Mouse (Mus musculus) liver, embryonic 11.5 days (tissue): ENCODE measurements around the gene Lpxn. TPM values are rescaled to one million over a fixed set of nuclear protein-coding genes. Genes with fewer than 3 reads are reported as not detected.
A peak's percentile ranks its signal among the peaks of the same experiment; 100 is the strongest.

Source experiments
- ATAC-seq: fragments of 200-750 bp; cut with Nextera tagmentation; replicated peaks from 2 replicates; pipeline ENCODE4 v1.8.0; 2017; ENCODE audit warnings: moderate number of reproducible peaks, mild to moderate bottlenecking, moderate TSS enrichment, moderate library complexity; ENCODE audit not compliant: low FRiP score
- DNase-seq: peaks from one replicate; pipeline ENCODE4 v3.0.0-alpha.2; 2017; ENCODE audit warnings: low spot score
- H3K27ac ChIP-seq: fragments of 300-500 bp; sonication (generic); 2 replicates; pipeline ENCODE4 v1.5.1; 2014; ENCODE audit warnings: mild to moderate bottlenecking, low read depth, low read length, control low read depth
- H3K27me3 ChIP-seq: fragments of 300-500 bp; sonication (generic); replicated peaks from 2 replicates; pipeline ENCODE4 v1.6.1; 2014; ENCODE audit warnings: low read length, mixed read lengths; ENCODE audit not compliant: control insufficient read depth, insufficient read depth
- H3K36me3 ChIP-seq: fragments of 300-500 bp; sonication (generic); 2 replicates; pipeline ENCODE4 v1.6.1; 2014; ENCODE audit warnings: mild to moderate bottlenecking, low read length, moderate library complexity, mixed read lengths; ENCODE audit not compliant: control insufficient read depth, insufficient read depth
- H3K4me1 ChIP-seq: fragments of 300-500 bp; sonication (generic); replicated peaks from 2 replicates; pipeline ENCODE4 v1.6.1; 2014; ENCODE audit warnings: low read length, mixed read lengths; ENCODE audit not compliant: control insufficient read depth, insufficient read depth
- H3K4me2 ChIP-seq: fragments of 300-500 bp; sonication (generic); 2 replicates; pipeline ENCODE4 v1.6.1; 2014; ENCODE audit warnings: mild to moderate bottlenecking, control low read depth, moderate library complexity
- H3K4me3 ChIP-seq: fragments of 300-500 bp; sonication (generic); 2 replicates; pipeline ENCODE4 v1.5.1; 2014; ENCODE audit warnings: low read depth, low read length, control low read depth
- H3K9ac ChIP-seq: fragments of 300-500 bp; sonication (generic); 2 replicates; pipeline ENCODE4 v1.6.1; 2014; ENCODE audit warnings: low read depth, low read length, control low read depth
- H3K9me3 ChIP-seq: fragments of 300-500 bp; sonication (generic); 2 replicates; pipeline ENCODE4 v1.6.1; 2016; ENCODE audit warnings: low read length, inconsistent platforms, mixed read lengths; ENCODE audit not compliant: control insufficient read depth
- WGBS: fragments of 180-500 bp; shearing (Covaris S2); extraction: QIAGEN DNeasy Blood & Tissue Kit; methylation state at CpG from one replicate; pipeline ENCODE4 v1.1.7; 2014; 5-methylcytosine and 5-hydroxymethylcytosine counted together
- polyA plus RNA-seq: library from polyadenylated mRNA; unstranded; fragments of >200 nt; fragmentation: Nextera tagmentation; extraction: Ambion mirVana; gene quantifications from 2 replicates; pipeline ENCODE4 v1.2.1, GENCODE M21; 2014

Lpxn gene
- 1.5 and 2.1 TPM in 2 replicates for polyA plus RNA-seq

GRCm38 (mm10) chr19:12795511-12796327 lies at the start of gene Lpxn, which contains the start of gene Zfp91:
TSS of gene Lpxn (plus strand) at chr19:12796193.
TSS of gene Zfp91 (minus strand) at chr19:12796126.
- H3K9ac ChIP-seq, result peak within 1 kb of the TSS; percentile 99
- peak; percentile 93 for DNase-seq
- H3K27ac ChIP-seq, result peak within 1 kb of the TSS; percentile 99
- H3K4me3 ChIP-seq, result peak within 1 kb of the TSS; percentile 92
- H3K4me1 ChIP-seq, result peaks cover 6% of the 10 kb centered on the region; the same call in 1 of the 2 replicates
- H3K27me3 ChIP-seq, result no peaks in the 10 kb centered on the region
- ATAC-seq, result peak; percentile 88
- WGBS, result under 1% methylated on average over 65 of the region's 76 CpGs
- H3K36me3 ChIP-seq, result no peaks in the 10 kb centered on the region
- H3K4me2 ChIP-seq, result peak within 1 kb of the TSS; percentile 82
- H3K9me3 ChIP-seq, result no peaks in the 10 kb centered on the region

GRCm38 (mm10) chr19:12756286-12756685 lies 39.7 kb upstream of the Lpxn start:
- WGBS, result 77% methylated on average over 3 of the region's 3 CpGs
- no peaks in the 10 kb centered on the region for H3K36me3 ChIP-seq
- H3K4me2 ChIP-seq, result no peak overlapping the region
- DNase-seq (no peak), ATAC-seq (no peak)
- no peak overlapping the region for H3K9ac ChIP-seq
- H3K9me3 ChIP-seq, result no peaks in the 10 kb centered on the region
- no peak overlapping the region for H3K4me3 ChIP-seq
- no peak overlapping the region for H3K27ac ChIP-seq
- no peaks in the 10 kb centered on the region for H3K27me3 ChIP-seq
- no peaks in the 10 kb centered on the region for H3K4me1 ChIP-seq

GRCm38 (mm10) chr19:12758936-12759478 lies 37.0 kb upstream of the Lpxn start:
- Histone ChIP-seq H3K4me3 (no peak overlapping the region), H3K9ac (no peak overlapping the region), H3K4me1 (no peaks in the 10 kb centered on the region), H3K27ac (no peak overlapping the region), H3K9me3 (no peaks in the 10 kb centered on the region), H3K27me3 (no peaks in the 10 kb centered on the region), H3K4me2 (no peak overlapping the region), H3K36me3 (peaks cover 4% of the 10 kb centered on the region)
- 64% methylated on average over 1 of the region's 1 CpGs for WGBS
- no peak for DNase-seq
- no peak for ATAC-seq

GRCm38 (mm10) chr19:12759656-12760055 lies 36.3 kb upstream of the Lpxn start:
- Histone ChIP-seq H3K27me3 (no peaks in the 10 kb centered on the region), H3K4me3 (no peak overlapping the region), H3K36me3 (peaks cover 6% of the 10 kb centered on the region), H3K4me1 (no peaks in the 10 kb centered on the region), H3K9ac (no peak overlapping the region), H3K4me2 (no peak overlapping the region), H3K27ac (no peak overlapping the region), H3K9me3 (no peaks in the 10 kb centered on the region)
- 81% methylated on average over 2 of the region's 2 CpGs for WGBS
- DNase-seq (no peak), ATAC-seq (no peak)

- 58% methylated on average over 2 of the region's 2 CpGs for WGBS
- no peak for ATAC-seq
These were observed 33.5 kb upstream of the Lpxn start for GRCm38 (mm10) chr19:12762212-12763130.

GRCm38 (mm10) chr19:12765308-12765707 lies 30.7 kb upstream of the Lpxn start, which contains the start of gene Cntf:
TSS of gene Cntf (minus strand) at chr19:12765632.
- H3K9me3 ChIP-seq, result no peaks in the 10 kb centered on the region
- no peak within 1 kb of the TSS for H3K4me2 ChIP-seq
- DNase-seq (no peak), ATAC-seq (no peak)
- H3K36me3 ChIP-seq, result peaks cover 25% of the 10 kb centered on the region
- H3K9ac ChIP-seq, result no peak within 1 kb of the TSS
- 67% methylated on average over 7 of the region's 7 CpGs for WGBS
- no peaks in the 10 kb centered on the region for H3K4me1 ChIP-seq
- H3K4me3 ChIP-seq, result no peak within 1 kb of the TSS
- H3K27ac ChIP-seq, result no peak within 1 kb of the TSS
- H3K27me3 ChIP-seq, result no peaks in the 10 kb centered on the region

More at GRCm38 (mm10) chr19:12762212-12763130, 33.5 kb upstream of the Lpxn start:
- Histone ChIP-seq H3K9ac (no peak overlapping the region), H3K9me3 (no peaks in the 10 kb centered on the region), H3K4me2 (no peak overlapping the region), H3K27me3 (no peaks in the 10 kb centered on the region), H3K4me3 (no peak overlapping the region), H3K27ac (no peak overlapping the region), H3K4me1 (no peaks in the 10 kb centered on the region), H3K36me3 (peaks cover 9% of the 10 kb centered on the region)
- no peak for DNase-seq

GRCm38 (mm10) chr19:12770888-12771287 lies 25.1 kb upstream of the Lpxn start:
- Histone ChIP-seq H3K4me1 (no peaks in the 10 kb centered on the region), H3K36me3 (peaks cover 27% of the 10 kb centered on the region), H3K27ac (no peak overlapping the region), H3K9me3 (no peaks in the 10 kb centered on the region), H3K4me2 (no peak overlapping the region), H3K27me3 (no peaks in the 10 kb centered on the region), H3K9ac (no peak overlapping the region), H3K4me3 (no peak overlapping the region)
- DNase-seq, result no peak
- WGBS, result 89% methylated on average over 5 of the region's 5 CpGs
- no peak for ATAC-seq

GRCm38 (mm10) chr19:12780437-12780836 lies 15.6 kb upstream of the Lpxn start:
- ATAC-seq (no peak), DNase-seq (no peak)
- H3K4me1 ChIP-seq, result no peaks in the 10 kb centered on the region; the same call in 1 of the 2 replicates
- peaks cover 14% of the 10 kb centered on the region; the same call in 1 of the 2 replicates for H3K36me3 ChIP-seq
- H3K4me3 ChIP-seq, result no peak overlapping the region
- H3K27me3 ChIP-seq, result no peaks in the 10 kb centered on the region
- no peak overlapping the region for H3K9ac ChIP-seq
- H3K27ac ChIP-seq, result no peak overlapping the region
- H3K4me2 ChIP-seq, result no peak overlapping the region
- H3K9me3 ChIP-seq, result no peaks in the 10 kb centered on the region
